Mouse (Mus musculus) cortical plate, adult 2 months (tissue): ENCODE measurements around the gene Oser1.

Experiments
- CTCF ChIP-seq: fragments of 200-500 bp; IDR thresholded peaks from 2 replicates; pipeline ENCODE4 v1.5.1; 2011; ENCODE audit warnings: mild to moderate bottlenecking, control low read depth, low read length; ENCODE audit not compliant: insufficient read depth; ENCODE audit errors: extremely low read depth
- POLR2A ChIP-seq: fragments of 200-500 bp; IDR thresholded peaks from 2 replicates; pipeline ENCODE4 v1.6.1; 2011; ENCODE audit warnings: mild to moderate bottlenecking, low read length, control low read depth; ENCODE audit not compliant: insufficient read depth; ENCODE audit errors: extremely low read depth

GRCm38 (mm10) chr2:163462801-163463200 lies 38.3 kb upstream of the Oser1 start:
- TF ChIP-seq POLR2A (no peak), CTCF (no peak)
